Comparison of ENCODE assay signal across 11 mouse cellular contexts in the genomic region with DNA sequence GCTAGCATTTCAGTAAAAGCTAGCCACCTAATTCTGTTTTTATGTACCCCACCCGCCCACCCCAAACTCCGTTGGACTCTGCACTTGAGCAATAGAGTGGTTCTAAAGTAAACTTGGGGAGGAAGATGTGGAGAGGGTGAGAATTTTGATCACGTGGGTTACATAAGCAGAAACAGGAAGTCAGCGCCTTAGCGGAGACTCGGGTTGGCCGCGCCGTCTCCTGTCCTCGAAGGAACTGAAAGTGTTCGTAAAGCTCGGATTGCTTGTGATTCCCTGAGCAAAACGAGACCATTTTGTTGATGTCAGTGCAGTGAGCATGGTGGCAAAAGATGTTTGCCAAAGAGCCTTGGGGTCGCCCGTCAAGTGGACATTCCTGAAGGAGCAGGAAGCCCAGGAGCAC.
A peak's percentile ranks its signal among the peaks of the same experiment; 100 is the strongest.
DNase-seq lines count a peak whose midpoint lies in the region; ATAC-seq and TF ChIP-seq lines count a peak whose summit lies in the region.
"Had no signal": no experiment of that assay in that cellular context is flagged by ENCODE, and none has a peak within 500 bp of the region (broad histone marks: within the 10 kb centered on the region; RNA-seq: fewer than 3 reads in every experiment).

No protein-coding gene starts in this region.

- H3K4me1 ChIP-seq in bone marrow, adult 2 months (ENCODE audit: control insufficient read depth, insufficient read depth, low read length), result peaks cover 1% of the 10 kb centered on the region; the same call in 1 of the 2 replicates
- H3K4me1 ChIP-seq in spleen, adult 2 months (ENCODE audit: control insufficient read depth, insufficient read depth, insufficient read length), result peaks cover 53% of the 10 kb centered on the region
- peaks cover 5% of the 10 kb centered on the region; the same call in 1 of the 2 replicates for H3K4me1 ChIP-seq in forebrain, embryonic 11.5 days (replicated peaks; ENCODE audit: control insufficient read depth, insufficient read depth, low read length)

- peak; percentile 67 for DNase-seq in CD4-positive helper T cell, adult 2 months (ENCODE audit: low read depth, low spot score)
- DNase-seq in lung, postnatal 10 days, result peak; percentile 32
- peak; percentile 61 to 63 for DNase-seq in spleen, adult 2 months (ENCODE audit: low read depth in 1 of 2, low spot score in 2 of 2)
- no peak for DNase-seq in right cerebral cortex, postnatal 4 days
- no peak for DNase-seq in left cerebral cortex, postnatal 10 days (ENCODE audit: extremely low spot score in 1 of 2, low spot score in 2 of 2)
- DNase-seq in forebrain, embryonic 11.5 days (ENCODE audit: low spot score), result no peak
- DNase-seq: kidney, postnatal 14 days had no signal

- TF ChIP-seq POLR2A in bone marrow, adult 2 months (IDR thresholded peaks at IDR 0.05; ENCODE audit: borderline replicate concordance, control insufficient read depth, low read depth, low read length), result no peak
- TF ChIP-seq POLR2A in spleen, adult 2 months (IDR thresholded peaks at IDR 0.05; ENCODE audit: low read depth, low read length), result no peak

- H3K9me3 ChIP-seq in forebrain, embryonic 11.5 days (ENCODE audit: control insufficient read depth, low read length), result no peaks in the 10 kb centered on the region
- H3K9me3 ChIP-seq: embryonic facial prominence, embryonic 12.5 days; hindbrain, embryonic 10.5 days; limb, embryonic 13.5 days had no signal

- H3K27me3 ChIP-seq in spleen, adult 2 months (ENCODE audit: control insufficient read depth, insufficient read depth, low read length), result no peaks in the 10 kb centered on the region
- H3K27me3 ChIP-seq in forebrain, embryonic 11.5 days (ENCODE audit: control insufficient read depth, insufficient read depth, low read length), result peaks cover 52% of the 10 kb centered on the region
- H3K27me3 ChIP-seq: embryonic facial prominence, embryonic 12.5 days; limb, embryonic 13.5 days had no signal

- peak overlapping the region; percentile 47; the same call in 1 of the 2 replicates for H3K27ac ChIP-seq in bone marrow, adult 2 months (ENCODE audit: control insufficient read depth, insufficient read depth, low read depth, low read length, poor library complexity)
- peak overlapping the region; percentile 82 for H3K27ac ChIP-seq in spleen, adult 2 months (ENCODE audit: insufficient read depth, low read length)
- H3K27ac ChIP-seq in forebrain, embryonic 11.5 days (ENCODE audit: low read depth, low read length), result no peak overlapping the region
- H3K27ac ChIP-seq: embryonic facial prominence, embryonic 12.5 days; hindbrain, embryonic 10.5 days had no signal

- no peak overlapping the region for H3K9ac ChIP-seq in forebrain, embryonic 11.5 days (ENCODE audit: low read length)
- H3K9ac ChIP-seq: embryonic facial prominence, embryonic 12.5 days; limb, embryonic 13.5 days had no signal

- H3K36me3 ChIP-seq in spleen, adult 2 months (ENCODE audit: control insufficient read depth, insufficient read depth, low read length), result no peaks in the 10 kb centered on the region
- H3K36me3 ChIP-seq in forebrain, embryonic 11.5 days (ENCODE audit: control insufficient read depth, insufficient read depth, low read length), result no peaks in the 10 kb centered on the region

- no peak overlapping the region for H3K4me2 ChIP-seq in forebrain, embryonic 11.5 days (ENCODE audit: low read depth, low read length, severe bottlenecking)
- H3K4me2 ChIP-seq: embryonic facial prominence, embryonic 12.5 days; limb, embryonic 13.5 days had no signal

- WGBS in bone marrow, adult 2 months, result 8% methylated on average over 15 of the region's 15 CpGs
- 12% methylated on average over 15 of the region's 15 CpGs for WGBS in spleen, adult 2 months
- WGBS in forebrain, embryonic 11.5 days, result 90% methylated on average over 15 of the region's 15 CpGs

- H3K4me3 ChIP-seq in bone marrow, adult 2 months (replicated peaks; ENCODE audit: control insufficient read depth, low read depth, low read length), result no peak overlapping the region
- no peak overlapping the region for H3K4me3 ChIP-seq in spleen, adult 2 months (ENCODE audit: extremely low read depth, insufficient read depth, insufficient read length)
- no peak overlapping the region for H3K4me3 ChIP-seq in forebrain, embryonic 11.5 days (ENCODE audit: low read depth, low read length)
- H3K4me3 ChIP-seq: embryonic facial prominence, embryonic 12.5 days; hindbrain, embryonic 10.5 days; limb, embryonic 13.5 days had no signal

- TF ChIP-seq CTCF in bone marrow, adult 2 months (IDR thresholded peaks at IDR 0.05; ENCODE audit: control insufficient read depth, insufficient read depth, low read length), result no peak
- TF ChIP-seq CTCF in spleen, adult 2 months (IDR thresholded peaks at IDR 0.05; ENCODE audit: extremely low read depth, insufficient read depth, insufficient read length, insufficient replicate concordance), result no peak

- ATAC-seq in forebrain, embryonic 11.5 days (replicated peaks; ENCODE audit: low FRiP score), result no peak

- intact Hi-C loops in left cerebral cortex, postnatal 10 days (cut with DNase I), result no loop called here

Comparison
In these comparisons a context has a peak if more than half of its experiments do, and no peak if none do; other contexts are left out.
1. DNase-seq: peak in CD4-positive helper T cell, adult 2 months (single experiment), lung, postnatal 10 days (single experiment) and spleen, adult 2 months (2 of 2); none in right cerebral cortex, postnatal 4 days (single experiment), left cerebral cortex, postnatal 10 days (0 of 2) and forebrain, embryonic 11.5 days (single experiment).